Mouse (Mus musculus) kidney, adult 2 months (tissue): ENCODE data around the gene Tmem221.

Experiments used
- CTCF ChIP-seq: fragments of 200-500 bp; conservative IDR thresholded peaks from 2 replicates; pipeline ENCODE4 v1.5.1; 2011; ENCODE audit warnings: low read depth, mild to moderate bottlenecking, control low read depth, low read length, moderate library complexity, mixed read lengths; ENCODE audit not compliant: insufficient read depth, insufficient read length
- POLR2A ChIP-seq: fragments of 200-500 bp; IDR thresholded peaks from one replicate; pipeline ENCODE4 v1.6.1; 2011; ENCODE audit warnings: low read depth, low read length, control low read depth

DNA sequence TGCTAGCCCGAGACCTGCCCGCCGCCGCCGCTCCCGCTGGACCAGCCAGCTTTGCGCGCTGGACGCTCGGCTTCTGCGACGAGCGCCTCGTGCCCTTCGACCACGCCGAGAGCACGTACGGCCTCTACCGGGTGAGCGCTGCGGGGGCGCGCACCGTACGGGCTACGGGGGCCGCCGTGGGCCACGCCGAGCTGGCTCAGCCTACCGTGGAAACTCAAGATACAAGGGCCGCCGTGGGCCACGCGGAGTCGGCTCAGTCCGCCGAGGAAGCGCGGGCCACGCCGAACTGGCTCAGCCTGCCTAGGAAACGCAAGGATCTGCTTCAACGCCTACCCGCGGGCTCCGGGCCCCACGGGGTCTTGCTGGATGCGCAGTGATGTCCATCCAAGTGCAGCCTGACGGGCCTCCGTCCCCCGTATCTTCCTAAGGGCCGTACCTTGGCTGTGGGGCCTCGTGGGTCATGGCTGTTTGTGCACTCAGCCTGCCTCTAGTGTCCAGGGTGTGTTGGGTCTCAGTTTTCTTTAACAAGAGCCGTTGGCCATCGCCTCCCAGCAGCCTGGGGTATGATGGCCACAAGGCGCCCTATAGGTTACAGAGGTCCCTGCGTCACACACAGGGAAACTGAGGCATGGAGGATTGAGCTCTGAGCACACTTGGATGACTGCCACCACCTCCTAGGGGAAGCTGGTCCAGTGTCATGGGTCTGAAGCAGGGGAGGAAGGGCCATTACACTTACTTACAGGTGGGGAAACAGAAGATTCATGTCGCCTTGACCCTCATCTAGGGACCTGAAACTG is 33.9 kb upstream of the Tmem221 start:
- TF ChIP-seq CTCF (no peak), POLR2A (no peak)
